Comparison of ENCODE assay signal across 16 mouse cellular contexts in the genomic region with DNA sequence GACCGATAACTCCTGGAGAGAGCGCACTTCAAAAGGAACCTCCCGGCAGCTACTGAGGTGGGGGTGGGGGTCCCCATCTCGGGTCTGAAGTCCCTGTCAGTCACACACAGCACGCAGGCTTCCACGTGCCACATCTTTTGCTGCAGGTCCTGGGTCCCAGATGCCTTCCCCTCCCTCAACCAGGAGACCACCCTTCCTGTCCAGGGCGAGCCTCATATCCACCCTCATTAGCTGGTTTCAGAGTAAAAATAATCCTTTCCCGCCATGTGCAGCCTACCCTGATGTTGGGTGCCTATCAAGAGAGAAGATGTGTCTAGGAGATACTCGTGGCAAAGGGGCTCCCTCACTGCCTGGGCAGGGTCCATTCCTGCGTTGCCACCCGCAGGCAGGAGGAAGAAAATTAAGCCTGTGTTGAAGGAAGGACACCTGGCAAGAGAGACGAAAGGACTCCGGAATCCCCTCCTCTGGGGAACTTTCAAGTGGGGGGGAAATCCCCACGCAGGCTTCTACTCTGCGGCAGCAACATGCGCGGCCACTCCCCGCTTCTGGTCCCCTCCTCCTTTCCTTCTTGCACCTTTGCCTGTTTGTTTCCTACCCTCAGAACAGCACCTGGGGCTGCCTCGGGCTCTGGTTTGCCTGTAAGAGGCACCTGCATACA. TPM values are rescaled to one million over a fixed set of nuclear protein-coding genes. Genes with fewer than 3 reads are reported as not detected.
DNase-seq lines count a peak whose midpoint lies in the region; ATAC-seq and TF ChIP-seq lines count a peak whose summit lies in the region.
"Had no signal": no experiment of that assay in that cellular context is flagged by ENCODE, and none has a peak within 500 bp of the region (broad histone marks: within the 10 kb centered on the region; RNA-seq: fewer than 3 reads in every experiment).

No protein-coding gene starts in this region.

- ATAC-seq in limb, embryonic 11.5 days (ENCODE audit: insufficient number of reproducible peaks, low FRiP score, low TSS enrichment, low read depth) = no peak
- ATAC-seq in embryonic facial prominence, embryonic 15.5 days (ENCODE audit: insufficient number of reproducible peaks, low FRiP score, low TSS enrichment, low read depth) = no peak
- ATAC-seq in limb, embryonic 14.5 days (ENCODE audit: low FRiP score, low read depth) = no peak
- ATAC-seq in neural tube, embryonic 12.5 days (ENCODE audit: low FRiP score, low read depth) = no peak
- ATAC-seq: lung, postnatal 0 days had no signal

- TF ChIP-seq POLR2A in limb, embryonic 14.5 days (IDR thresholded peaks at IDR 0.05; ENCODE audit: borderline replicate concordance, extremely low read depth, insufficient read depth, insufficient read length) = no peak

- no peak overlapping the region for H3K4me3 ChIP-seq in limb, embryonic 11.5 days (ENCODE audit: low read depth, low read length)
- no peak overlapping the region for H3K4me3 ChIP-seq in limb, embryonic 10.5 days
- no peak overlapping the region for H3K4me3 ChIP-seq in embryonic facial prominence, embryonic 15.5 days (replicated peaks)
- H3K4me3 ChIP-seq in limb, embryonic 14.5 days (replicated peaks; ENCODE audit: low read length) = no peak overlapping the region
- H3K4me3 ChIP-seq in neural tube, embryonic 12.5 days = no peak overlapping the region
- H3K4me3 ChIP-seq: embryonic facial prominence, embryonic 12.5 days; layer of hippocampus, adult 2 months had no signal

- peaks cover 76% of the 10 kb centered on the region for H3K27me3 ChIP-seq in limb, embryonic 11.5 days (ENCODE audit: control insufficient read depth, insufficient read depth, low read length)
- H3K27me3 ChIP-seq in limb, embryonic 10.5 days (ENCODE audit: low read depth, poor library complexity, severe bottlenecking) = peaks cover 99% of the 10 kb centered on the region
- H3K27me3 ChIP-seq in embryonic facial prominence, embryonic 15.5 days = peaks cover 85% of the 10 kb centered on the region
- H3K27me3 ChIP-seq in limb, embryonic 14.5 days (ENCODE audit: control insufficient read depth, insufficient read depth, low read length) = peaks cover 67% of the 10 kb centered on the region
- peaks cover 76% of the 10 kb centered on the region for H3K27me3 ChIP-seq in neural tube, embryonic 12.5 days (replicated peaks)

- no peaks in the 10 kb centered on the region for H3K36me3 ChIP-seq in limb, embryonic 11.5 days (ENCODE audit: control insufficient read depth, insufficient read depth, low read length)
- no peaks in the 10 kb centered on the region for H3K36me3 ChIP-seq in limb, embryonic 10.5 days
- H3K36me3 ChIP-seq in embryonic facial prominence, embryonic 15.5 days = no peaks in the 10 kb centered on the region
- H3K36me3 ChIP-seq in limb, embryonic 14.5 days (ENCODE audit: control insufficient read depth, insufficient read depth, low read length) = no peaks in the 10 kb centered on the region
- no peaks in the 10 kb centered on the region for H3K36me3 ChIP-seq in neural tube, embryonic 12.5 days
- H3K36me3 ChIP-seq: embryonic facial prominence, embryonic 12.5 days had no signal

- no peaks in the 10 kb centered on the region for H3K9me3 ChIP-seq in limb, embryonic 11.5 days (ENCODE audit: control insufficient read depth, low read length)
- H3K9me3 ChIP-seq in limb, embryonic 10.5 days (replicated peaks) = no peaks in the 10 kb centered on the region
- no peaks in the 10 kb centered on the region for H3K9me3 ChIP-seq in embryonic facial prominence, embryonic 15.5 days (replicated peaks)
- no peaks in the 10 kb centered on the region for H3K9me3 ChIP-seq in limb, embryonic 14.5 days (ENCODE audit: control insufficient read depth, low read length)
- no peaks in the 10 kb centered on the region for H3K9me3 ChIP-seq in neural tube, embryonic 12.5 days
- H3K9me3 ChIP-seq: embryonic facial prominence, embryonic 12.5 days had no signal

- H3K4me2 ChIP-seq in limb, embryonic 11.5 days (ENCODE audit: low read depth, severe bottlenecking) = no peak overlapping the region
- H3K4me2 ChIP-seq in embryonic facial prominence, embryonic 15.5 days (replicated peaks) = peak overlapping the region; percentile 17; the same call in 1 of the 2 replicates
- 0 out of 2 replicates have a peak overlapping the region, but pooled peaks have one; percentile 17 for H3K4me2 ChIP-seq in limb, embryonic 14.5 days (replicated peaks; ENCODE audit: low read depth, low read length, severe bottlenecking)
- peak overlapping the region; percentile 88; the same call in 1 of the 2 replicates for H3K4me2 ChIP-seq in neural tube, embryonic 12.5 days (replicated peaks)

- 2% methylated on average over 19 of the region's 19 CpGs for WGBS in limb, embryonic 11.5 days
- 1% methylated on average over 19 of the region's 19 CpGs for WGBS in limb, embryonic 10.5 days
- WGBS in embryonic facial prominence, embryonic 15.5 days = 1% methylated on average over 19 of the region's 19 CpGs
- 2% methylated on average over 19 of the region's 19 CpGs for WGBS in limb, embryonic 14.5 days
- 2% methylated on average over 19 of the region's 19 CpGs for WGBS in neural tube, embryonic 12.5 days

- peak; percentile 41 for DNase-seq in limb, embryonic 11.5 days (ENCODE audit: low spot score)
- no peak for DNase-seq in limb, embryonic 10.5 days (ENCODE audit: low spot score)
- no peak for DNase-seq in limb, embryonic 14.5 days (ENCODE audit: low spot score)
- DNase-seq in lung, postnatal 4 days = no peak
- DNase-seq in gastrocnemius, postnatal 10 days = no peak
- DNase-seq in layer of hippocampus, adult 11-12 months (ENCODE audit: low spot score) = no peak
- DNase-seq: cerebellum, adult 11-12 months; kidney, adult 18-20 months; left cerebral cortex, postnatal 4 days; right cerebral cortex, adult 18-20 months; thymus, postnatal 36 days had no signal

- peaks cover 12% of the 10 kb centered on the region; the same call in 1 of the 2 replicates for H3K4me1 ChIP-seq in limb, embryonic 11.5 days (ENCODE audit: control insufficient read depth, insufficient read depth, low read length)
- H3K4me1 ChIP-seq in limb, embryonic 10.5 days = peaks cover 34% of the 10 kb centered on the region
- peaks cover 29% of the 10 kb centered on the region for H3K4me1 ChIP-seq in embryonic facial prominence, embryonic 15.5 days
- H3K4me1 ChIP-seq in limb, embryonic 14.5 days (ENCODE audit: control insufficient read depth, insufficient read depth, low read length) = 0 out of 2 replicates have a peak, but pooled peaks cover 3% of the 10 kb centered on the region
- H3K4me1 ChIP-seq in neural tube, embryonic 12.5 days = peaks cover 46% of the 10 kb centered on the region

- H3K9ac ChIP-seq in limb, embryonic 11.5 days (ENCODE audit: low read length) = no peak overlapping the region
- H3K9ac ChIP-seq in embryonic facial prominence, embryonic 15.5 days = no peak overlapping the region
- H3K9ac ChIP-seq in limb, embryonic 14.5 days (ENCODE audit: low read depth, low read length, severe bottlenecking) = no peak overlapping the region
- no peak overlapping the region for H3K9ac ChIP-seq in neural tube, embryonic 12.5 days
- H3K9ac ChIP-seq: embryonic facial prominence, embryonic 12.5 days had no signal

- no peak overlapping the region for H3K27ac ChIP-seq in limb, embryonic 11.5 days (replicated peaks; ENCODE audit: low read depth, low read length)
- H3K27ac ChIP-seq in limb, embryonic 10.5 days = no peak overlapping the region
- no peak overlapping the region for H3K27ac ChIP-seq in embryonic facial prominence, embryonic 15.5 days (replicated peaks)
- H3K27ac ChIP-seq in limb, embryonic 14.5 days (replicated peaks; ENCODE audit: low read depth, low read length) = no peak overlapping the region
- H3K27ac ChIP-seq in neural tube, embryonic 12.5 days = no peak overlapping the region
- H3K27ac ChIP-seq: embryonic facial prominence, embryonic 12.5 days; layer of hippocampus, adult 2 months had no signal

RNA-seq across cellular contexts. Expression of gene Wnt3, which starts 2.7 kb away (rescaled TPM):
- 5.1 and 6.1 TPM in 2 replicates for polyA plus RNA-seq in limb, embryonic 11.5 days (2014; fragmentation: Nextera tagmentation; extraction: Ambion mirVana)
- polyA plus RNA-seq in limb, embryonic 10.5 days (2016; fragmentation: Nextera tagmentation; extraction: Ambion mirVana) = 5.3 and 5.8 TPM in 2 replicates
- polyA plus RNA-seq in embryonic facial prominence, embryonic 15.5 days (2015; fragmentation: Nextera tagmentation; extraction: Ambion mirVana) = 8.7 and 8.8 TPM in 2 replicates
- polyA plus RNA-seq in limb, embryonic 14.5 days (2012; rRNA removed) = 11.9 and 12.9 TPM in 2 replicates
- 19.1 and 20.7 TPM in 2 replicates for polyA plus RNA-seq in limb, embryonic 14.5 days (2014; fragmentation: Nextera tagmentation; extraction: Ambion mirVana)
- polyA plus RNA-seq in neural tube, embryonic 12.5 days (2016; fragmentation: Nextera tagmentation; extraction: Ambion mirVana) = 6.9 and 7.8 TPM in 2 replicates
- total RNA-seq in gastrocnemius, postnatal 10 days (2021) = under 1 TPM; 0.27 to 0.42 TPM

RNA-seq across cellular contexts. Expression of gene Wnt9b, which starts 21.7 kb away (rescaled TPM):
- 0.73 and 1.0 TPM in 2 replicates for polyA plus RNA-seq in limb, embryonic 11.5 days (2014; fragmentation: Nextera tagmentation; extraction: Ambion mirVana)
- 1.1 and 1.2 TPM in 2 replicates for polyA plus RNA-seq in limb, embryonic 10.5 days (2016; fragmentation: Nextera tagmentation; extraction: Ambion mirVana)
- polyA plus RNA-seq in embryonic facial prominence, embryonic 15.5 days (2015; fragmentation: Nextera tagmentation; extraction: Ambion mirVana) = 0.47 and 1.2 TPM in 2 replicates
- polyA plus RNA-seq in limb, embryonic 14.5 days (2012; rRNA removed) = 0.62 and 0.63 TPM in 2 replicates
- 0.47 and 0.80 TPM in 2 replicates for polyA plus RNA-seq in limb, embryonic 14.5 days (2014; fragmentation: Nextera tagmentation; extraction: Ambion mirVana)
- polyA plus RNA-seq in neural tube, embryonic 12.5 days (2016; fragmentation: Nextera tagmentation; extraction: Ambion mirVana) = 0.32 and 0.37 TPM in 2 replicates
- under 1 TPM in 1 of 2 experiments, not detected in 1; 0.05 TPM for total RNA-seq in gastrocnemius, postnatal 10 days (2021)
- total RNA-seq: left cerebral cortex, postnatal 4 days had no signal
